Mouse (Mus musculus): ENCODE measurements around the gene Duoxa1. TPM values are rescaled to one million over a fixed set of nuclear protein-coding genes. Genes with fewer than 3 reads are reported as not detected.

Gene Duoxa1
- polyA plus RNA-seq, 1 experiment = 0.10 TPM

- H3K27ac ChIP-seq (ENCODE audit: insufficient read depth, low read length) = no peak overlapping the region
- H3K4me3 ChIP-seq (ENCODE audit: insufficient read depth, low read length) = no peak overlapping the region
- TF ChIP-seq CTCF (IDR thresholded peaks at IDR 0.05; ENCODE audit: extremely low read depth, insufficient read depth, low read length) (no peak), POLR2A (IDR thresholded peaks at IDR 0.05; ENCODE audit: extremely low read depth, insufficient read depth, low read length) (no peak)
- H3K4me1 ChIP-seq (ENCODE audit: control insufficient read depth, insufficient read depth, low read length) = no peaks in the 10 kb centered on the region
Measured at GRCm38 (mm10) chr2:122266407-122267193, 46.9 kb downstream of the Duoxa1 start.

DNA sequence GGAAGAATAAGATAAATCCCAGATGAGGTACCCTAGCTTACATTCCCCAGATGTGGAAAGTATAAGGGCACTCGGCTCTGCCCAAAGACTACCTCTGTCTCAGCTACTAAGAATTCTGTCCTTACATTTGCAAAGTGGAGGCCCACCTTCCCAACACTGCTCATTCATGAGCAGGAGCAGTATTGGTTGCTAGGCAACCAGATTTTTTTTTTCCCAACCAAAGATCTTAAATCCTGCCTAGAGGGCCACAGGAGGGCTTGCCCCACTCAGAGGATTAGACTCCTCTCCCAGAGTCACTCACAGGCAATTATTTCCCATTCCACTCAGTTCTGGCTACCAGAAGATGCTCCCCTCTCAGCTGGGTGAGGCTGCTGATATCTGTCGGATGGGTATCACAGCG is 48.8 kb downstream of the Duoxa1 start:
- TF ChIP-seq CTCF (IDR thresholded peaks at IDR 0.05; ENCODE audit: extremely low read depth, insufficient read depth, low read length) (no peak), POLR2A (IDR thresholded peaks at IDR 0.05; ENCODE audit: extremely low read depth, insufficient read depth, low read length) (no peak)
- Histone ChIP-seq H3K4me1 (ENCODE audit: control insufficient read depth, insufficient read depth, low read length) (no peaks in the 10 kb centered on the region), H3K27ac (ENCODE audit: insufficient read depth, low read length) (no peak overlapping the region), H3K4me3 (ENCODE audit: insufficient read depth, low read length) (no peak overlapping the region)

DNA sequence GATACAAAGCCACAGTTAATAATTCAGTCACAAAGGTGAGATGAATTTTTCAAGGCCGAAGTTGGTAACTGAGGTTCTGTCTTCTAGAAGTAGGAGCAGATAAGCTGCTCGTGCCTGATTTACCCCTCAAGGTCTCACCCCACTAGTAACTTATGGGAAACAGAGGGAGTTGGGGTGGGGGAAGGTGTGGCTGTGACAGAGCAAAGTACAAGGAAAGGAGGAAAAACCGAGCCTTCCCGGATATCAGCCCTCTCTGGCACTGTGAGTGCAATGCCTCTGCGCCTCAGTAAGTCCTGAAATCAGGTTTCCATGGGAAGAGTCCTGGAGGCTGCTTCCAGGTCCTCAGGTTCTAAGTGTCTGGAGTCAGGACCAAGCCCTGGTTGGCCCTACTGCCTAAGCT is 52.8 kb downstream of the Duoxa1 start:
- Histone ChIP-seq H3K27ac (ENCODE audit: insufficient read depth, low read length) (no peak overlapping the region), H3K4me1 (ENCODE audit: control insufficient read depth, insufficient read depth, low read length) (no peaks in the 10 kb centered on the region), H3K4me3 (ENCODE audit: insufficient read depth, low read length) (no peak overlapping the region)
- TF ChIP-seq CTCF (IDR thresholded peaks at IDR 0.05; ENCODE audit: extremely low read depth, insufficient read depth, low read length) (no peak), POLR2A (IDR thresholded peaks at IDR 0.05; ENCODE audit: extremely low read depth, insufficient read depth, low read length) (no peak)

DNA sequence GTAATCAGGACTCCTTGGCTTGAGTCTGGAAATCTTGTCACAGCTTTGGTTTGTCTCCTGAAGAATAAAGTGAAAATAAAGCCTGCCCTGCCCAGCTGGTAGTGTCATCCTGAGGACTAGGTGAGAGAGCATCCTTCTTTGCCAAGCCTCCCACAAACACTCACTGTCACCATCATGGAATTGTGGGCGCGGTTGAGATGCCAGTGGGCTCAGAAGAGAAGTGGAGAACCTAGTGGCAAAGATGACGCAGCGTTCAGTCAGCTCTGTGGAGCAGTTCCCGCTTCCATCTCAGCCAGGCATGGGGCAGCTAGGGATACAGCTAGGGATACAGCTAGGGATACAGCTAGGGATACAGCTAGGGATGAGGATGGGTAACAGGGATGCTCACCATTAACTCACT is 57.5 kb downstream of the Duoxa1 start:
- Histone ChIP-seq H3K4me3 (ENCODE audit: insufficient read depth, low read length) (no peak overlapping the region), H3K4me1 (ENCODE audit: control insufficient read depth, insufficient read depth, low read length) (no peaks in the 10 kb centered on the region), H3K27ac (ENCODE audit: insufficient read depth, low read length) (no peak overlapping the region)
- TF ChIP-seq POLR2A (IDR thresholded peaks at IDR 0.05; ENCODE audit: extremely low read depth, insufficient read depth, low read length) (no peak), CTCF (IDR thresholded peaks at IDR 0.05; ENCODE audit: extremely low read depth, insufficient read depth, low read length) (no peak)

Other genes with a start within 250 kb of the Duoxa1 start
- gene Spg11, start 195.3 kb downstream of the Duoxa1 start, polyA plus RNA-seq (2012; rRNA removed) = 9.7 and 9.8 TPM in 2 replicates
- 188 and 212 TPM in 2 replicates for gene B2m, start 166.0 kb downstream of the Duoxa1 start, polyA plus RNA-seq (2012; rRNA removed)
- 0.11 TPM in 1 of 2 replicates, not detected in the other for gene Trim69, start 153.0 kb downstream of the Duoxa1 start, polyA plus RNA-seq (2012; rRNA removed)
- 0.08 TPM in 1 of 2 replicates, not detected in the other for gene Patl2, start 127.5 kb downstream of the Duoxa1 start, polyA plus RNA-seq (2012; rRNA removed)
- gene Terb2, start 127.5 kb downstream of the Duoxa1 start, polyA plus RNA-seq (2012; rRNA removed) = not detected in 2 replicates
- 19.8 and 21.2 TPM in 2 replicates for gene Sord, start 79.0 kb downstream of the Duoxa1 start, polyA plus RNA-seq (2012; rRNA removed)
- 0.02 TPM in 1 of 2 replicates, not detected in the other for gene Duox2, start 15.3 kb downstream of the Duoxa1 start, polyA plus RNA-seq (2012; rRNA removed)
- gene Duoxa2, start 14.8 kb downstream of the Duoxa1 start, polyA plus RNA-seq (2012; rRNA removed) = 0.06 TPM in 1 of 2 replicates, not detected in the other
- gene Duox1, start 1.9 kb upstream of the Duoxa1 start, polyA plus RNA-seq (2012; rRNA removed) = 0.04 TPM in 1 of 2 replicates, not detected in the other
- 70.6 and 72.5 TPM in 2 replicates for gene Shf, start 55.4 kb upstream of the Duoxa1 start, polyA plus RNA-seq (2012; rRNA removed)
- 0.15 and 0.19 TPM in 2 replicates for gene Slc28a2, start 112.7 kb upstream of the Duoxa1 start, polyA plus RNA-seq (2012; rRNA removed)
- 0.02 and 0.06 TPM in 2 replicates for gene Gm14085, start 171.2 kb upstream of the Duoxa1 start, polyA plus RNA-seq (2012; rRNA removed)

All from cortical plate, adult 2 months (tissue).